Mouse (Mus musculus) c-Kit-positive CD71-positive TER-119-negative erythroid progenitor cells, embryonic 14.5 days (primary cell): ENCODE measurements around the gene Eid2b.
"Not testable (repeated sequence)": the region's sequence is repeated elsewhere in the genome, so short reads cannot be mapped to it uniquely, and the experiment has no call there.

Experiments used
- DNase-seq: peaks from one replicate; pipeline ENCODE4 v3.0.0-alpha.2; 2013; ENCODE audit warnings: low read depth

Gene Eid2b

DNA sequence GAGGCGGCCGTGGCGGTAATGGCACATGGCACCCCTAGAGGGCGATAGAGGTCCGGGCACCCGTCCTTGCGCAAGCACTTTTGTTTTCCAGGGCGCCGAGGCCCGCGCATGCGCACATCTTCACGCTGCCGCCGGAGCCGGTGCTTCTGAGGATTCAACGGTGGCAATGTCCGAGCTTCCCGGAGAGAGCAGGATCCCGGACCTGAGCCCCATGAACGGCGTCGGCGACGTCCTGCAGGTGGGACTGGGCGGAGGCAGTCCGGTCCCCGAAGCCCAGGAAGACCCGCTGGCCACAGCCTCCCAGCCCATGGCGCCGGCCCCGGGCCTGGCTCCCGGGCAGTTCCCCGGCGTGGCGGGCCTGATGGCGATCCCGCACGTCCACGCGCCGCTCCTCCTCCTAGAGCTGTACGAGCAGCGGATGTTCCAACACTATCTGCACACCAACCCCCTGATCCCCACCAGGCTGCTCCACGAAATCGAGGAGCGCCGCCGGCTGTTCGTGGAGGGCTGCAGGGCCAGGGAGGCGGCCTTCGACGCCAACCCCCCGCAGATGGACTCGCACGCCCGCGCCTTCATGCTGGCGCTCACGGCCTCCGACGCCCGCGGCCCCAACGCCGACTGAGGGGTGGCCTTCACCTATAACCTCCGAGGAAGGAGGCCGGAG, at the start of gene Eid2b:
Eid2b (plus strand) TSS at position 125 of the 664 bp plus-strand sequence.
- peak; percentile 90 for DNase-seq

DNA sequence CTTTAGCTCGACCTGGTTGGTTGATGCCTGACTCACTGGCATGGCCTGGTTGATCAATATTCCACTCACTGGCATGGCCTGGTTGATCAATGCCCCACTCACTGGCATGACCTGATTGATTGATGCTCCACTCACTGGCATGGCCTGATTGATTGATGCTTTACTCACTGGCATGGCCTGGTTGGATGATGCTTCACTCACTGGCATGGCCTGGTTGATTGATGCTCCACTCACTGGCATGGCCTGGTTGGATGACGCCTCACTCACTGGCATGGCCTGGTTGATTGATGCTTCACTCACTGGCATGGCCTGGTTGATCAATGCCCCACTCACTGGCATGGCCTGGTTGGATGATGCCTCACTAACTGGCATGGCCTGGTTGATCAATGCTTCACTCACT, 33.6 kb upstream of the Eid2b start:
- DNase-seq, result not testable (repeated sequence)

DNA sequence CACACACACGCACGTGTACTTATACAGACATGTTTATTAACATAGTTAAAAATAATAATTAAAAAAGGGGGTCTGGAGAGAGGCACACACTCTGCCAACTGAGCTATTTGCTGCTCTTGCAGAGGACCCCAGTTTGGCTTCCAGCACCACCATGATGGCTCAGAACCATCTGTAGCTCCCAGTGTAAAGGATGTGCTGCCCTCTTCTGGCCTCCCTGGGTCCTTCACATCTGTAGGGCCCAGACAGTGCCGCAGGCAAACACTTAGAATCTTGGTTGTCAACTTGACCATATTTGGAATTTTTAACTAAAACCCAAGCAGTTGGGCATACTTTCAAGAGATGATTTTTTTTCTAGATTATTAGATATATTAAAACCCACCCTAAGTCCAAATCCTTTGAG, 28.6 kb upstream of the Eid2b start:
- no peak for DNase-seq

DNA sequence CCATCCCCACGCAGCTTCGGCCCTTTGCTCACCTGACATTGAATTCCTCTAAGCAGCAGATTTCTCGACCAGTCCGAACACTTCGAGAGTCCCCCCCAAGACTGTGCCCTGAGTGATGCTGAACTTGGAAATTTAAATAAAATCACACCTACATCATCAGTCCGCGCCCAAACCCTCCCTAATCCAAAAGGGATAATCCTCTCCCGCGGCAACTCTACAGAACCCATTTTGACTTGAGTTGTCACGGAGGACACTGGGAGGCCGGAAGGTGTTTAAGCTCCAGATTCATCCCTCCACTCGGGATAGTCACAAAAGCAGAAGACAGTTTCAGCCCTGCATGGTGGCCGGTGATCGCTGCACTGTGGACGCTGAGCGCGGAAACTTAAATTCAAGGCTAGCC, 25.6 kb upstream of the Eid2b start:
- no peak for DNase-seq

DNA sequence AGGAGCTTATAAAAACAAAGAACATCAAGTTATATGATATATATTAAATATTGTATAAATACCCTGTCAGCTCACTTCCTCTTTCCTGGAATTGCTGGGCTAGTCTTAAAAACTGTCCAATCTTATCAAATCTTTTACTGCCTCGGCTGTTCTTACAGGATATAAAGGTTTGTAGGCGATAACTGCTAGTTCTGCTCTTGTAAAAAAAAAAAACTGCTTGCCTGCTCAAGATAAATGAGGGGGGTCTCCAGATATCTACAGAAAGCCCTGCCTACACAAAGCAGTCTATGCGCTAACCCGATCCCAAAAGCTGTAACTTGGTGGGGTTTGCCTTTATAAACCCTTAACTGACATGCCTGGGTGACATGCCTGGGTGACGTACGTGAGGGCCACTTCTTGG, 22.9 kb upstream of the Eid2b start:
- DNase-seq, result no peak

DNA sequence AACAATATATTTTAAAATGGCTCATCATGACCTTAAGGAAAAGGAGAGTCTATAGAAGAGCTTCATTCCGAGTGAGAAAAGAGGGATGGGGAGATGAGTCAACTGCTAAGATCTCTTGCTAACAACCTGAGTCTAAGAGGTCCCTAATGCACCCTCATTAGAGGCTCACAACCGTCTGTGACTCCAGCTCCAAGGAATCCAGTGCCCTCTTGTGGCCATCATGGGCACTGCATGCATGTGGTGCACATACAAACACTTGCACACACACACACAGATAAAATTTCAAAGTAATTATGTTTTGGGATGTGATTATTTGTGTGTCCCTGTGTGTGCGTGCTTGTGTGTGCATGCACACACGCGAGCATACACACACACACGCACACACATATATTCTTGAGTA, 22.1 kb upstream of the Eid2b start:
- no peak for DNase-seq

DNA sequence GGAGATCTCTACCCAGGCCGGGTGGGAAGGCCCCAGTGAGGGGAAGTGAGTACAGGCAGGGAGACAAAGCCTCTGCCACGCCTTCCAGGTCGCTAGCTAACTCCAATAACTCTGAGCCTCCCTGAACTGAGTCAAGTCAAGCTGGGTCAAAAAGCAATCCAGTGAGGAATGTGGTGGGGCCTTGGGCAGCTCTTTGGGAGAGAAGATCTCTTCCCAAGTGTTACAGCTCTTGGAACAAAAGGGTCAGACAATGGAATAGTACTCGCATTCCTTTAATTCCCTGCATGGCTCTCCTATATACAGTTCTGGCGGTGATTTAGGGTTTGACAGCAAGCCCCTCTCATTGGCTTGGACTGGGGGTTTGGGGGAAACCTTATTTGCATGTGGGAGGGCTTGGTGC, 14.7 kb upstream of the Eid2b start:
- no peak for DNase-seq

DNA sequence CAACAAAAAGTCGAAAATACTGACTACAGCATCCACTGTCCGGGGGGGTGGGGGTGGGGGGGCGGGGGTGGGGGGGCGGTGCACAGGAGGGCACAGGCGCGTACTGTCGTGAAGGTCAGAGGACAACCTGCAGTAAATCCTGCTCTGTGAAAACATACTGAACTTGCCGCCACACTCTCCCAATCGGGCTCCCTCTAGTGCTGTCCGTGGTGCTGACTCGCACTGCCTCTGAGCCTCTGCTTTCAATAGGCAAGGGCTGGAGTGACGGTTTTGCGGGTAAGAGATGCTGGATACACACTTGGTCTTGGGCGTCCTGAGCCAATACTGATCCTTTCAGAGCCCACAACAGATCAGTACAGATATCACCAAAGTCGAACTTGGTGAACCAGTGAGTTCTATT, 13.8 kb upstream of the Eid2b start:
- peak; percentile 76 for DNase-seq

DNA sequence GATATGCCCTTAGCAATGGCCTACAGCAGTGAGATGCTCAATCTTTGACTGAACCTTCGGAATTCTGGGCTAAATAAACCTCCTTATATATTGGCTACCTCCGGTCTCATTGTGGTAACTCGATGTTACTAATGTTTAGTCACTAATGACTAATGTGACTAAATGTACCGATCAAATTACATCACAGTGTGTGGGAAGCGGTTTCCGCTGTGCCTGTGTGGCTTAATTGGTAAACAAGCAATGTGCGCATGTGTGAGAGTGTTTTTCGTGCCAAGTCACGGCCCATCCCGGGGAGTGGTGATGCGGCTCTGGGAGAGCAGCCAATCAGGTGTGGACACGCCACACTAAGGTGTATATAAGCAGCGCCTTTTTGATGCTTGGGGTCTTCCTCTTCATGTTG, 12.1 kb upstream of the Eid2b start:
- no peak for DNase-seq

DNA sequence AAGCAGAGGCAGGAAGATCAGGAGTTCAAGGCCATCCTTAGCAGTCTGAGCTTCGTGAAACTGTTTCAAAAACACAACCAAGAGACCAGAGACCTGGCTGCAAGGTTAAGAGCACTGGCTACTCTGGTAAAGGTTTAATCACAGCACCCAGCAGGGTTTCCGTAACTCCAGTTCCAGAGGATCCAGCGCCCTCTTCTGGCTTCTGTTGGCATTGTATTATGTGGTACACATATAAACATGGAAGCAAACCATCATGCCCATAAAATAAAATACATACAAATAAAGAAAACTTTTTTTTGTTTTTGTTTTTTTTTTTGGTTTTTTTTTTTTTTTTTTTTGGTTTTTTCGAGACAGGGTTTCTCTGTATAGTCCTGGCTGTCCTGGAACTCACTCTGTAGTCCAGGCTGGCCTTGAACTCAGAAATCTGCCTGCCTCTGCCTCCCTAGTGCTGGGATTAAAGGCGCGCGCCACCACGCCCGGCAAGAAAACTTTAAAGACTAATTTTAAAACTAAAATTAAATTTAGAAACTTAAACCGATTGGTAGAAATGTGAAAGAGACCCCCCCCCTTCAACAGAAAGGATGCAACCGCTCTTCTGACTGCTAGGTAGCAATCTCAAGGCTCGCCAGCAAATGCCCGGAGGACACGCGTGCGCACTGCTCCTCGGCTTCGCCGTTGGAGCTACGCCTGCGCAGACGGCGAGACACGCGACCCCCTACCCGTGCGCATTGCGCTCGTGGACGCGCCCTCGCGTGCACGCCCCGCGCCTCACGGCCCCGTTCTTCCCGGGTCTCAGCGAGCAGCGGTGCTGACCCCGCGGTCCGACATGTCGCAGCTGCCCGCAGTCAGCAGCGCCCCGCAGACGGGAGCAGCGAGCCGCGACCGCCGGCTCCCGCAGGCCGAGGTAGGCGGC, 10.2 kb upstream of the Eid2b start, which contains the start of gene Eid2:
Eid2 (plus strand) TSS at position 753 of the 913 bp plus-strand sequence.
- no peak for DNase-seq

DNA sequence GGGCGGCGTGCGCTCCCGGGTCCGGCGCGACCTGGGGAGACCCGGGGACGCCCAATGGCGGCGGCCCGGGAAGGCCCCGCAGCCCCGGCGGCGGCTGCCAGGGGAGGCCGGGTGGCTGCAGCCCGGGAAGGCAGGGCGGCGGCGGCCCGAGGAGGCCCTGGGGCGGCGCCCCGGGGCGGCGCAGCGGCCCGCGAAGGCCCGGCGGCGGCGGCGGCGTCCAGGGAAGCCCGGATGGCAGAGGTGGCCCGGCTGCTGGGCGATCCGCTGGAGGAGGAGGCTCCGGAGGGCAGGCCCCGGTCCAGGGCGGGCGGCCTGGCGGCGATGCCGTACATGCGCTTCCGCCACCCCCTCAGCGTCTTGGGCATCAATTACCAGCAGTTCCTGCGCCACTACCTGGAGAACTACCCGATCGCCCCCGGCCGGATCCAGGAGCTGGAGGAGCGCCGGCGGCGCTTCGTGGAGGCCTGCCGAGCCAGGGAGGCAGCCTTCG, 9.5 kb upstream of the Eid2b start:
- DNase-seq, result no peak

DNA sequence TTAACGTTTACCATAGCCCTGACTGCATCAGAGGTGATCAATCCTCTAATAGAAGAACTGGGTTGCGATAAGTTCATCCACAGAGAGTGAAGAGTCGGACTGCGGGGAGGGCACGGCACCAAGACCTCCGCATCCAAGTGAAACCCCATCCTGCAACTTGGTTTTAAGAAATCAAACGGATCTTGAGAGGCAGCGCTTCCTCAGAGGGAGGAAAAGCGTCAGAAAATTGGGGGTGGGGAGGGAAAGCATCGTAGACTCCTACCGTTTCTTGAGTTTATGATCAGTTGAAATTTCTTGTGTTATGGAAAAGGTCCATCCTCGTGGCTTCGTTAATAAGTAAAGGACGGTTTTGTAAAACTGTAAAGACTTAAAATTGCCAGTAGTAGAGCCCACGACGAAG, 9.0 kb upstream of the Eid2b start:
- no peak for DNase-seq

DNA sequence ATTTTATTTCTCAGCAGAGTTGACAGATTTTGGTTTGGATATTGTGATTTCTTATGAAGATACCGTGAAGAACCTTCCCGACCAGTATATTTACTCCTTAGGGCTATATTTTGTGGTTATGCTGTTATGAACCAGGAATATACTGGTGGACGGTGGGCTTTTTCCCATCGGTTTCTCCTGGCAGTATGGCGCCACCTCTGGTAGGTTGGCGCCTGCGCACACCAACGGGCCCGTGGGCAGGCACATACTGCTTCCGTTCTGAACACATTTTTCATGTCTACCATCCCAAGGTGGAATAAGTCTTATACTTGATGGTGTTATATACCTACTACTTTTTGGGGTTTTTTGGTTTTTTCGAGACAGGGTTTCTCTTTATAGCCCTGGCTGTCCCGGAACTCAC, 8.2 kb upstream of the Eid2b start:
- DNase-seq, result no peak

DNA sequence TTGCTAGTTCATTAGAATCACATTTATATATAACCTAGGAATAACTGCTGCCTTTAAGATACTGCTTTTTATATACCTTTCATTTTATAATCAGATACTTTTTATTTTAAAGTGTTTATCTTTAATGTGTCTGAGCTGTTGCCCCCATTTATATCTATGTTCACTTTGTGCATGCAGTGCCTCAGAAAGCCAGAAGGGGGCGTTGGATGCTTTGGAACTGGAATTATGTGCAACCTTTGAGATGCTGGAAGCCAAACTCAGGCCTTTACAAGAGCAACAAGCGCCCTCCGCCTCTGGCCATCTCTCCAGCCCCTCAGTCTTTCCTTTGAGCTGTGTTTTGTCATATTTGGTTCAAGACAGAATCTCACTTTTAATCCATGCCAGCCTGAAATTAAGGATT, 5.8 kb upstream of the Eid2b start:
- no peak for DNase-seq

DNA sequence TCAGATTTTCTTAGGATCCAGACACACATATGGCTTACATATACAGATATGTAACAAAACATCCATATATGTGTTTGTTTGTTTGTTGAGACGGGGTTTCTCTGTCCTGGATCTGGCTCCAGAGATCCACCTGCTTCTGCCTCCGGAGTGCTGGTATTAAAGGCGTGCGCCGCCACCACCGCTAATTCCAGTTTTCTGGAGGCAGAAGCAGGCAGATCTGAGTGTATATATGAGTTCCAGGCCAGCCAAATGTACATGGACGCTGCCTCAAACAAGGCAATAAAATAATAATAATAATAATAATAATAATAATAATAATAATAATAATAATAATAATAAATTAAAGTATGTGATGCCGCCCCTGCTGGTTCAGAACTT, 313 bp upstream of the Eid2b start:
- no peak for DNase-seq

DNA sequence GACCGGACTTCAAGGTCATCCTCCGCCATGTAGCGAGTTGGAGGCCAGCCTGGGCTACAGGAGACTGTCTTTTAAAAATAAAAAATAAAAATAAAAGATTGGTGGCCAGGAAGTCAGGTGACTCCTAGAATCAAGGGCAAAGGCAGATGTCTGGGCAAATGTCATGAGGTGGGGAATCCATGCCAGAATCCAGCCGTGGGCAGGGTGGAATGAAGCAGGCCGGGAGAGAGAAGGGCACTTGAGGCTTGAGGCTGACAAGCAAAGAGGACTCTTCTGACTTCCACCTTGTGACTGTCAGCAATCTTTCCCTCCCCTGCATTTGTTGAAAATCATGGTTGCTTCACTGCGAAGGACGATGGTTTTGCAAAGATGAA, 727 bp downstream of the Eid2b start:
- DNase-seq, result no peak

DNA sequence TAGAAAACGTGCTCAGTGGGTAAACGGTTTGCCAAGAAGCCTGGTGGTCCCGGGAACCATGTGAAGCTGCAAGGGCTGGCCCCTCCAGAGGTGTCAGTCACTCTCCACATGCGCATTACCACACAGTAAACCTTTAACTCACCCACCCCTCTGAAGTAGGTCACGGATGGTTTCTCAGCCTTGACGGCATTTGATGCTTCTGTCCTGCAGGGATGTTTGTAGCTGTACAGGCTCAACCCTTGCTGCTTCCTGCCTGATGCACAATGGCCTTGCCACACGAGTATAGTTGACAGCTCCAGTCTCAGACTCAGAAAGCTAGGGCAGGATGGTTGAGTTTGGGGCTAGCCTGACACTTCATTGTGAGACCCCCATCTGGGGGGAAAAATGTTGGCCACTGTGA, 3.1 kb downstream of the Eid2b start:
- DNase-seq, result no peak

DNA sequence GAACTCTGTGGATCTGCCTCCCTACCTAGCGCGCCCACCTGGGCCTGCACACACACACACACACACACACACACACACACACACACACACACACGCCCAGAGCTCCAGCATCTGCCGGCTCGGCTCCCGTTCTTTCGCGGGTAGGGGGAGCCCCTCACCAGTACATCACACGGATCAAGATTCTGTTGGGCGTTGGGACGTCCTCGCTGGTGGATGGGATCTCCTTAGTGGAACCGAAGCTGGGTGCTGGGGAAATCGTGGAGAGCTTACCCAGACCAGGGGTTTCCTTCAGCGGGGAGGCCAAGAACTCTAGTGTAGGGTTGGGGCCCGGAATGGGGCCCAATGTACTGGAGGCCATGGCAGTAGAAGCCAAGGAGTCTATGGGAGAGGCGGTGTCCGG, 12.6 kb downstream of the Eid2b start:
- no peak for DNase-seq

DNA sequence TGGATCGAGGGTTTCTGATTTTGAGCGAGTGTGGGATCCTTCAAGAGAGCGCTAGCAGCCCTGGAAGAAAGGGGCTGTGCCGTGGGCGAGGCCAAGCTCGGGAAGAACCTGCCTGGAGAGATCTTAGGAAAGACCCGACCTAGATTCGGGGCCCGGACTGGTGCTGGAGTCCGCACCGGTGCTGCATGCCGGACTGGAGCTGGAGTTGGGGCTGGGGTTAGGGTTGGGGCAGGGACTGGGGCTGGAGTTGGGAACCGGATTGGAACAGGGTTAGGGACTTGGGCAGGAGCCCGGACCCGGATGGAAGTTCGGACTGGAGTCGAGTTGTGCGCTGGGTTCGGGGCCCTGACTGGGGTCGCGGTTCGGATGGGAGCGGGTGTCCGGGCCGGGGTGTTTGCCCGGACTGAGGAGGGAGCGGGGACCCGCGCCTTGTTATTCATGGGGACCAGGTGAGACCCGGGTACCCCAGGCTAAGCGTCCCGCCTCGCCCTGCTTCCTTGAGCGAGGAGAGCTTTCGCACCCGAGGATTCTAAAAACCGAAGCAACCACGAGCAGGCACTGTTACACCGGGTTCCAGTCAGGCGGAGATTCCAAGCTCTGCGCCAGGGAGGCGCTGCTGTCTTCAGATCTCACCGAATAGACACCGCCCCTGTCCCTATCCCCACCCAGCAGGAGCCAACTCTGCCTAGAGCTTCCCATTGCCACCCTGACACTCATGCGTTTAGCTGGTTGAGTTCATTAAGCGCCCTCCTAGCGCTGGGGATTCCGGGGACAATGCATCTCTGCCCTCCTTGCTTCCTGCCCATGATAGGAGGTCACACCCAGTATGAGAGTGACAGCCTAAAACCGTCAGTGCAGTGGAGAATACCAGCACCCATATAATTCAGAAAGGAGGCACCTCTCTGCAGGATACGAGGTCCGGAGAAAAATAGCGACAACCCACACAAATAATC, 13.4 kb downstream of the Eid2b start, which contains the start of gene Selenov:
Selenov (minus strand) TSS at position 549 of the 953 bp plus-strand sequence.
- no peak for DNase-seq

DNA sequence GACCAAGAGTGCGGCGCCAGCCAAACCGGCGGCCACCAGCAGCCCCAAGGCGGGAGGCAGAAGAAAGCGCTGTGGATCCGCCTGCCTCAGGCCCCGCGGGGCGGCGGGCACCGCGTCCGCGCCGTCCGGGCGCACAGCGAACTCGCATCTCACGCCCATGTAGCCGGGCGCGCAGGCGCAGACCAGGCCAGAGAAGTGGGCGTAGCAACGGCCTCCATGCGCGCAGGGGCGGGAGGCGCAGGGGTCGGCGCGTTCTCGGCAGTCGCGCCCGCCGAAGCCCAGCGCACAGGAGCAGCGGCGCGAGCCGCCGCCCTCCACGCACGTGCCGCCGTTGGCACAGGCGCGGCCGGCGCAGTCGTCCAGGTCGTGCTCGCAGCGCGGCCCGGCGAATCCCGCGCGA, 16.9 kb downstream of the Eid2b start:
- peak; percentile 40 for DNase-seq

DNA sequence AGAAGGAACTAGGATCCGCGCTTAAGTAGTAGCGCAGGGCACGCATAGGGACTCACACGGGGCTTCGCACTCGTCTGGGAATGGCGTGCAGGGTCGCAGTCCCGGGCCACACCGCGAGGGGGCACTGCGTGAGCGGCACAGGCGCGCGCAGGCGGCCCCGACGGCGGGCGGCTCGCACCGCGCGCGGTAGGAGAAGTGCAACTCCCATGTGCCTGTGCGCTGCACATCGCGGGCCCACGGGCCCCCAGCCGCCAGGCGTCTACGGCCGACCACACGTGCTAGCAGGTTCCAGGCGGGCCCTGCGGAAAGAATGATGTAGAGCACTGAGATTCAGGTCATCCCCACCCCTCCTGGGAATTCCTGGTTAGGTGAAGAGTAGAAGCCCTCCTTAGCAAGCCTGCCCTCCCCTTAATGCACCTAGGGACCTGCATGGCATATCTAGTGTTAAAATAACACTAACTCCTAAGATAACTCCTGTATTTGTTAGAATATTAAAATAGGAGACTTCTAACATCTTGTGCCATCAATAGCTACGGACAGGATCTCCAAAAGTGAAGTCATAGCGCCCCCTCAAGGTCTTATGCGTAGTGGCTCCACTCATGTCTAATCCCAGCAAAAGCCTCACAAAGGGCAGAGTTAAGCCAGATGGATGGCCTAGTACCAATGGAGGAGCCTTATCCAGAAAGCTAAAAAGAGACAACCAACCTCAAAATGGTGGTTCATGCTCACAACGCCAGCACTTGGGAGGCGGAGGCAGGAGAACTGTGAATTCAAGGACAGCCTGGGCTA, 21.5 kb downstream of the Eid2b start:
- peak; percentile 68 for DNase-seq
